Mouse (Mus musculus): ENCODE measurements around the gene Ovgp1. TPM values are rescaled to one million over a fixed set of nuclear protein-coding genes. Genes with fewer than 3 reads are reported as not detected.

The Ovgp1 gene
- total RNA-seq (2023): 4.6 TPM

GRCm38 (mm10) chr3:105973411-105973810 is at the start of gene Ovgp1:
Ovgp1 (plus strand) TSS chr3:105973711.

GRCm38 (mm10) chr3:105932240-105933071 is 41.1 kb upstream of the Ovgp1 start, which contains the start of gene I830077J02Rik:
I830077J02Rik (minus strand) TSS chr3:105932664.

GRCm38 (mm10) chr3:105958974-105959580 is 14.4 kb upstream of the Ovgp1 start, which contains the start of gene Wdr77:
Wdr77 (plus strand) TSS chr3:105959369.

GRCm38 (mm10) chr3:105959999-105960398 is 13.5 kb upstream of the Ovgp1 start, which contains the start of gene Atp5f1:
Atp5f1 (minus strand) TSS chr3:105960099.

GRCm38 (mm10) chr3:106014546-106014945 is 41.0 kb downstream of the Ovgp1 start, which contains the start of gene Pifo:
Pifo (minus strand) TSS chr3:106014646.

GRCm38 (mm10) chr3:106032781-106033180 is 59.3 kb downstream of the Ovgp1 start, which contains the start of gene Chil5:
Chil5 (minus strand) TSS chr3:106032814.

Other genes with a start within 250 kb of the Ovgp1 start
- gene Rap1a, start 172.4 kb upstream of the Ovgp1 start, total RNA-seq (2023): 110 TPM
- 1.1 TPM for gene Adora3, start 102.9 kb upstream of the Ovgp1 start, total RNA-seq (2023)
- not detected for gene Tmigd3, start 102.8 kb upstream of the Ovgp1 start, total RNA-seq (2023)
- 4.6 TPM for gene I830077J02Rik, start 41.0 kb upstream of the Ovgp1 start, total RNA-seq (2023)
- 47.9 TPM for gene Wdr77, start 14.3 kb upstream of the Ovgp1 start, total RNA-seq (2023)
- gene Atp5f1, start 13.6 kb upstream of the Ovgp1 start, total RNA-seq (2023): 131 TPM
- not detected for gene Pifo, start 40.9 kb downstream of the Ovgp1 start, total RNA-seq (2023)
- gene Chil5, start 59.1 kb downstream of the Ovgp1 start, total RNA-seq (2023): 3.3 TPM
- not detected for gene Chia1, start 139.5 kb downstream of the Ovgp1 start, total RNA-seq (2023)
- 2.8 TPM for gene Chil3, start 193.9 kb downstream of the Ovgp1 start, total RNA-seq (2023)
- gene Chil4, start 245.8 kb downstream of the Ovgp1 start, total RNA-seq (2023): not detected

All from CD8-positive naive resting alpha-beta T cell, adult 57 days (primary cell).